ENCODE assay signal across 9 mouse cellular contexts in genomic region chrX:112348395-112348791, GRCm38 (mm10). TPM values are rescaled to one million over a fixed set of nuclear protein-coding genes. Genes with fewer than 3 reads are reported as not detected.
DNase-seq lines count a peak whose midpoint lies in the region; ATAC-seq and TF ChIP-seq lines count a peak whose summit lies in the region.
"Had no signal": no experiment of that assay in that cellular context is flagged by ENCODE, and none has a peak within 500 bp of the region (broad histone marks: within the 10 kb centered on the region; RNA-seq: fewer than 3 reads in every experiment).

No protein-coding gene starts in this region.

- H3K27ac ChIP-seq in heart, postnatal 0 days (ENCODE audit: low read depth), result no peak overlapping the region
- no peak overlapping the region for H3K27ac ChIP-seq in heart, embryonic 11.5 days (ENCODE audit: low read depth, low read length)

- no peaks in the 10 kb centered on the region for H3K27me3 ChIP-seq in heart, postnatal 0 days (ENCODE audit: control insufficient read depth, insufficient read depth, low read length)
- no peaks in the 10 kb centered on the region for H3K27me3 ChIP-seq in heart, embryonic 11.5 days (ENCODE audit: control insufficient read depth, insufficient read depth, low read length)

- H3K9me3 ChIP-seq in heart, postnatal 0 days (replicated peaks; ENCODE audit: control insufficient read depth, low read length), result no peaks in the 10 kb centered on the region
- no peaks in the 10 kb centered on the region for H3K9me3 ChIP-seq in heart, embryonic 11.5 days (replicated peaks; ENCODE audit: control insufficient read depth, low read length)

- no peak for TF ChIP-seq EP300 in heart, postnatal 0 days (IDR thresholded peaks at IDR 0.05; ENCODE audit: low read depth)

- peak; percentile 40 for TF ChIP-seq CTCF in heart, postnatal 0 days (IDR thresholded peaks at IDR 0.05; ENCODE audit: low read depth)
- no peak for TF ChIP-seq CTCF in lung, adult 2 months (IDR thresholded peaks at IDR 0.05; ENCODE audit: insufficient read depth, low read length)

- no peak overlapping the region for H3K4me2 ChIP-seq in heart, postnatal 0 days (ENCODE audit: low read depth, low read length)
- H3K4me2 ChIP-seq in heart, embryonic 11.5 days, result no peak overlapping the region

- TF ChIP-seq POLR2A in lung, adult 2 months (IDR thresholded peaks at IDR 0.05; ENCODE audit: borderline replicate concordance, extremely low read depth, low read depth, low read length), result no peak

- no peaks in the 10 kb centered on the region for H3K4me1 ChIP-seq in heart, postnatal 0 days (ENCODE audit: control insufficient read depth, insufficient read depth)
- no peaks in the 10 kb centered on the region for H3K4me1 ChIP-seq in heart, embryonic 11.5 days (ENCODE audit: control insufficient read depth, insufficient read depth, low read length)
- no peaks in the 10 kb centered on the region for H3K4me1 ChIP-seq in lung, adult 2 months (ENCODE audit: control insufficient read depth, insufficient read depth, low read length)

- WGBS in heart, postnatal 0 days, result 35% methylated on average over 3 of the region's 3 CpGs
- 41% methylated on average over 3 of the region's 3 CpGs for WGBS in heart, embryonic 11.5 days (ENCODE audit: insufficient replicate concordance)
- 40% methylated on average over 3 of the region's 3 CpGs for WGBS in lung, adult 2 months

- no peak for ATAC-seq in heart, postnatal 0 days (ENCODE audit: insufficient read depth, low read depth)
- ATAC-seq in heart, embryonic 11.5 days (replicated peaks; ENCODE audit: insufficient number of reproducible peaks, low FRiP score, low TSS enrichment), result no peak
- peak; percentile 57 for ATAC-seq in activated CD4-positive, CD25-positive, alpha-beta regulatory T cell, adult 4 months
- no peak for ATAC-seq in erythroblast, adult 5-6 weeks (replicated peaks; ENCODE audit: low FRiP score, poor library complexity, severe bottlenecking)

- no peak overlapping the region for H3K9ac ChIP-seq in heart, postnatal 0 days (replicated peaks; ENCODE audit: low read depth, low read length)
- no peak overlapping the region for H3K9ac ChIP-seq in heart, embryonic 11.5 days (ENCODE audit: low read depth, low read length)

- DNase-seq in heart, postnatal 0 days (ENCODE audit: low spot score), result no peak
- peak; percentile 23 for DNase-seq in lung, postnatal 10 days
- no peak for DNase-seq in lung, adult 2 months
- peak; percentile 68 for DNase-seq in retina, embryonic 14.5 days (ENCODE audit: low spot score)
- no peak for DNase-seq in right cerebral cortex, postnatal 36 days (ENCODE audit: low spot score in 2 of 2)

- no peaks in the 10 kb centered on the region for H3K36me3 ChIP-seq in heart, postnatal 0 days (replicated peaks; ENCODE audit: control insufficient read depth, insufficient read depth, low read length)
- no peaks in the 10 kb centered on the region for H3K36me3 ChIP-seq in heart, embryonic 11.5 days (ENCODE audit: control insufficient read depth, insufficient read depth, low read length)

- H3K4me3 ChIP-seq in heart, postnatal 0 days (ENCODE audit: low read depth, low read length), result no peak overlapping the region
- H3K4me3 ChIP-seq in heart, embryonic 11.5 days (ENCODE audit: low read depth, low read length), result no peak overlapping the region
- no peak overlapping the region for H3K4me3 ChIP-seq in lung, adult 2 months (replicated peaks; ENCODE audit: extremely low read depth, low read depth, low read length)

RNA-seq across cellular contexts. Expression of gene Apool, which starts 37.3 kb away (rescaled TPM):
- total RNA-seq in heart, postnatal 0 days (2014; rRNA removed; ENCODE audit: low replicate concordance), result 36.0 and 47.7 TPM in 2 replicates
- polyA plus RNA-seq in heart, postnatal 0 days (2015; fragmentation: Nextera tagmentation; extraction: Ambion mirVana), result 97.9 and 101 TPM in 2 replicates
- 72.5 and 80.6 TPM in 2 replicates for polyA plus RNA-seq in heart, embryonic 11.5 days (2014; fragmentation: Nextera tagmentation; extraction: Ambion mirVana)
- 1.7 and 3.8 TPM in 2 replicates for polyA plus RNA-seq in lung, adult 2 months (2012; rRNA removed)
- 10 to 100 TPM; 36.4 to 39.3 TPM for polyA plus RNA-seq in activated CD4-positive, CD25-positive, alpha-beta regulatory T cell, adult 4 months (2017; shearing (Covaris generic))
- 0.77 and 4.2 TPM in 2 replicates for total RNA-seq in erythroblast, adult 5-6 weeks (2015; ENCODE audit: low replicate concordance)
- 7.8 and 9.1 TPM in 2 replicates for total RNA-seq in erythroblast, adult 5-6 weeks (2017; ENCODE audit: low replicate concordance)

RNA-seq across cellular contexts. Expression of gene Satl1, which starts 58.2 kb away (rescaled TPM):
- total RNA-seq in heart, postnatal 0 days (2014; rRNA removed; ENCODE audit: low replicate concordance), result not detected in 2 replicates
- not detected in 2 replicates for polyA plus RNA-seq in heart, postnatal 0 days (2015; fragmentation: Nextera tagmentation; extraction: Ambion mirVana)
- polyA plus RNA-seq in heart, embryonic 11.5 days (2014; fragmentation: Nextera tagmentation; extraction: Ambion mirVana), result not detected in 2 replicates
- not detected in 2 replicates for polyA plus RNA-seq in lung, adult 2 months (2012; rRNA removed)
- not detected for polyA plus RNA-seq in activated CD4-positive, CD25-positive, alpha-beta regulatory T cell, adult 4 months (2017; shearing (Covaris generic))
- total RNA-seq in erythroblast, adult 5-6 weeks (2015; ENCODE audit: low replicate concordance), result not detected in 2 replicates
- total RNA-seq in erythroblast, adult 5-6 weeks (2017; ENCODE audit: low replicate concordance), result not detected in 2 replicates
- polyA plus RNA-seq: neural tube, embryonic 14.5 days had no signal

Comparison
In these comparisons a context has a peak if more than half of its experiments do, and no peak if none do; other contexts are left out.
1. DNase-seq: peak in lung, postnatal 10 days (single experiment) and retina, embryonic 14.5 days (single experiment); none in heart, postnatal 0 days (single experiment), lung, adult 2 months (single experiment) and right cerebral cortex, postnatal 36 days (0 of 2).